Mouse (Mus musculus): ENCODE data around the gene Fsd1. TPM values are rescaled to one million over a fixed set of nuclear protein-coding genes. Genes with fewer than 3 reads are reported as not detected.

Fsd1 gene
- total and polyA plus RNA-seq, 2 experiments from 2014 or later = 106 to 169 TPM

GRCm38 (mm10) chr17:56034040-56034725 is 47.9 kb downstream of the Fsd1 start:
- no peak overlapping the region for H3K4me3 ChIP-seq (ENCODE audit: low read depth, low read length)
- no peak overlapping the region for H3K27ac ChIP-seq (ENCODE audit: low read depth, low read length)
- no peaks in the 10 kb centered on the region for H3K27me3 ChIP-seq (ENCODE audit: insufficient read depth, low read length)
- H3K4me1 ChIP-seq (ENCODE audit: insufficient read depth) = peaks cover 2% of the 10 kb centered on the region; the same call in 1 of the 2 replicates
- no peak overlapping the region for H3K9ac ChIP-seq
- H3K36me3 ChIP-seq (ENCODE audit: insufficient read depth) = peaks cover 12% of the 10 kb centered on the region
- ATAC-seq (no peak), DNase-seq (no peak)
- H3K4me2 ChIP-seq (ENCODE audit: low read depth) = no peak overlapping the region
- H3K9me3 ChIP-seq (ENCODE audit: low read length) = no peaks in the 10 kb centered on the region
- TF ChIP-seq CTCF (IDR thresholded peaks at IDR 0.05; ENCODE audit: low read depth) = no peak
- WGBS = 91% methylated on average over 7 of the region's 7 CpGs

- ATAC-seq = no peak
- Histone ChIP-seq H3K4me1 (ENCODE audit: insufficient read depth) (peaks cover 2% of the 10 kb centered on the region; the same call in 1 of the 2 replicates), H3K36me3 (ENCODE audit: insufficient read depth) (peaks cover 12% of the 10 kb centered on the region), H3K9me3 (ENCODE audit: low read length) (no peaks in the 10 kb centered on the region), H3K27me3 (ENCODE audit: insufficient read depth, low read length) (no peaks in the 10 kb centered on the region), H3K27ac (ENCODE audit: low read depth, low read length) (no peak overlapping the region), H3K9ac (no peak overlapping the region), H3K4me3 (ENCODE audit: low read depth, low read length) (no peak overlapping the region), H3K4me2 (ENCODE audit: low read depth) (no peak overlapping the region)
- DNase-seq = no peak
- no peak for TF ChIP-seq CTCF (IDR thresholded peaks at IDR 0.05; ENCODE audit: low read depth)
- 91% methylated on average over 6 of the region's 6 CpGs for WGBS
Measured at GRCm38 (mm10) chr17:56034726-56035100, 48.4 kb downstream of the Fsd1 start.

- Histone ChIP-seq H3K4me2 (ENCODE audit: low read depth) (peak overlapping the region; percentile 53), H3K9ac (0 out of 2 replicates have a peak overlapping the region, but pooled peaks have one; percentile 68), H3K27me3 (ENCODE audit: insufficient read depth, low read length) (no peaks in the 10 kb centered on the region), H3K36me3 (ENCODE audit: insufficient read depth) (peaks cover 12% of the 10 kb centered on the region), H3K4me3 (ENCODE audit: low read depth, low read length) (no peak overlapping the region; the same call in 1 of the 2 replicates), H3K27ac (ENCODE audit: low read depth, low read length) (no peak overlapping the region), H3K4me1 (ENCODE audit: insufficient read depth) (peaks cover 2% of the 10 kb centered on the region; the same call in 1 of the 2 replicates), H3K9me3 (ENCODE audit: low read length) (no peaks in the 10 kb centered on the region)
- no peak for ATAC-seq
- WGBS = 81% methylated on average over 4 of the region's 4 CpGs
- no peak for DNase-seq
- TF ChIP-seq CTCF (IDR thresholded peaks at IDR 0.05; ENCODE audit: low read depth) = no peak
Measured at GRCm38 (mm10) chr17:56035216-56035615, 48.9 kb downstream of the Fsd1 start.

- ATAC-seq (peak; percentile 91), DNase-seq (peak; percentile 100)
- peak; percentile 100 for TF ChIP-seq CTCF (IDR thresholded peaks at IDR 0.05; ENCODE audit: low read depth)
Measured at GRCm38 (mm10) chr17:56036176-56036900, 50.0 kb downstream of the Fsd1 start, which contains the start of gene Sh3gl1. Gene Sh3gl1, minus strand, starts transcription at chr17:56036635.

GRCm38 (mm10) chr17:56036901-56037287 is 50.6 kb downstream of the Fsd1 start:
- no peaks in the 10 kb centered on the region for H3K27me3 ChIP-seq (ENCODE audit: insufficient read depth, low read length)
- H3K9me3 ChIP-seq (ENCODE audit: low read length) = no peaks in the 10 kb centered on the region
- peak overlapping the region; percentile 39; the same call in 1 of the 2 replicates for H3K9ac ChIP-seq
- H3K4me1 ChIP-seq (ENCODE audit: insufficient read depth) = peaks cover 8% of the 10 kb centered on the region; the same call in 1 of the 2 replicates
- ATAC-seq (0 out of 2 replicates have a peak, but pooled peaks have one; percentile 2), DNase-seq (no peak)
- peaks cover 9% of the 10 kb centered on the region for H3K36me3 ChIP-seq (ENCODE audit: insufficient read depth)
- H3K4me3 ChIP-seq (ENCODE audit: low read depth, low read length) = peak overlapping the region; percentile 24; the same call in 1 of the 2 replicates
- WGBS = 40% methylated on average over 13 of the region's 13 CpGs
- no peak for TF ChIP-seq CTCF (IDR thresholded peaks at IDR 0.05; ENCODE audit: low read depth)
- H3K27ac ChIP-seq (ENCODE audit: low read depth, low read length) = no peak overlapping the region
- H3K4me2 ChIP-seq (ENCODE audit: low read depth) = peak overlapping the region; percentile 45

More at GRCm38 (mm10) chr17:56036176-56036900, 50.0 kb downstream of the Fsd1 start, which contains the start of gene Sh3gl1:
- Histone ChIP-seq H3K27ac (ENCODE audit: low read depth, low read length) (peak within 1 kb of the TSS; percentile 82), H3K9me3 (ENCODE audit: low read length) (no peaks in the 10 kb centered on the region), H3K36me3 (ENCODE audit: insufficient read depth) (peaks cover 9% of the 10 kb centered on the region), H3K4me1 (ENCODE audit: insufficient read depth) (peaks cover 8% of the 10 kb centered on the region; the same call in 1 of the 2 replicates), H3K9ac (peak within 1 kb of the TSS; percentile 68), H3K4me2 (ENCODE audit: low read depth) (peak within 1 kb of the TSS; percentile 53), H3K4me3 (ENCODE audit: low read depth, low read length) (peak within 1 kb of the TSS; percentile 71), H3K27me3 (ENCODE audit: insufficient read depth, low read length) (no peaks in the 10 kb centered on the region)
- WGBS = under 1% methylated on average over 74 of the region's 74 CpGs

- 80% methylated on average over 8 of the region's 8 CpGs for WGBS
- no peak for TF ChIP-seq CTCF (IDR thresholded peaks at IDR 0.05; ENCODE audit: low read depth)
- H3K9ac ChIP-seq = no peak overlapping the region
- H3K36me3 ChIP-seq (ENCODE audit: insufficient read depth) = peaks cover 9% of the 10 kb centered on the region
- no peaks in the 10 kb centered on the region for H3K9me3 ChIP-seq (ENCODE audit: low read length)
- no peaks in the 10 kb centered on the region for H3K27me3 ChIP-seq (ENCODE audit: insufficient read depth, low read length)
- H3K27ac ChIP-seq (ENCODE audit: low read depth, low read length) = no peak overlapping the region
- no peak overlapping the region for H3K4me2 ChIP-seq (ENCODE audit: low read depth)
- DNase-seq (no peak), ATAC-seq (no peak)
- no peak overlapping the region for H3K4me3 ChIP-seq (ENCODE audit: low read depth, low read length)
- H3K4me1 ChIP-seq (ENCODE audit: insufficient read depth) = peaks cover 8% of the 10 kb centered on the region; the same call in 1 of the 2 replicates
Measured at GRCm38 (mm10) chr17:56038583-56039261, 52.4 kb downstream of the Fsd1 start.
